Mouse (Mus musculus): Measurements from ENCODE around the gene Ppox. TPM values are rescaled to one million over a fixed set of nuclear protein-coding genes. Genes with fewer than 3 reads are reported as not detected.
A peak's percentile ranks its signal among the peaks of the same experiment; 100 is the strongest.

The Ppox gene
- polyA plus RNA-seq, 1 experiment from 2014 or later = 49.5 TPM

DNA sequence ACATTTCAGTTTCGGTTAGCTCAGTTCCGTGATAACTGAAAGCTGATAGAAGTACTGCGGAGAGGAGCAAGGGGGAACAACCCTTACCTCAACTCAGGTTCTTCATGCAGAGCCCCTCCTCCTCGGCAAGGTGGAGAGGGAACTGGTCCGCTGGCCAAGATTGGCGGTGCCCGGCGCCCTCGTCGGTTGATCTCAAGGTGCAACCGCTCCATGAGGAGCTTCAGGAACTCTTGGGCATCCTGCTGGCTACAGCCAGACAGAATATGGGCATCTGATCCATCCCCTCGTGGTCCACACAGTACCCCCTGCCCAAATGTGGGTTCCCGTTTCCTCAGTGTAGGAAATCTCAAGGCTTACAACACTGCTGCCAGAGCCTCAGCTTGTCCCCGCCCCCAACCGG, 3.5 kb upstream of the Ppox start:
- WGBS = 94% methylated on average over 15 of the region's 15 CpGs
- no peaks in the 10 kb centered on the region for H3K9me3 ChIP-seq
- no peak overlapping the region for H3K4me2 ChIP-seq
- no peak overlapping the region for H3K4me3 ChIP-seq
- H3K27me3 ChIP-seq = no peaks in the 10 kb centered on the region
- H3K4me1 ChIP-seq = peaks cover 52% of the 10 kb centered on the region
- H3K9ac ChIP-seq = no peak overlapping the region
- ATAC-seq (ENCODE audit: insufficient number of reproducible peaks, low FRiP score, low TSS enrichment, low read depth) = no peak
- peaks cover 54% of the 10 kb centered on the region for H3K36me3 ChIP-seq
- no peak overlapping the region for H3K27ac ChIP-seq

DNA sequence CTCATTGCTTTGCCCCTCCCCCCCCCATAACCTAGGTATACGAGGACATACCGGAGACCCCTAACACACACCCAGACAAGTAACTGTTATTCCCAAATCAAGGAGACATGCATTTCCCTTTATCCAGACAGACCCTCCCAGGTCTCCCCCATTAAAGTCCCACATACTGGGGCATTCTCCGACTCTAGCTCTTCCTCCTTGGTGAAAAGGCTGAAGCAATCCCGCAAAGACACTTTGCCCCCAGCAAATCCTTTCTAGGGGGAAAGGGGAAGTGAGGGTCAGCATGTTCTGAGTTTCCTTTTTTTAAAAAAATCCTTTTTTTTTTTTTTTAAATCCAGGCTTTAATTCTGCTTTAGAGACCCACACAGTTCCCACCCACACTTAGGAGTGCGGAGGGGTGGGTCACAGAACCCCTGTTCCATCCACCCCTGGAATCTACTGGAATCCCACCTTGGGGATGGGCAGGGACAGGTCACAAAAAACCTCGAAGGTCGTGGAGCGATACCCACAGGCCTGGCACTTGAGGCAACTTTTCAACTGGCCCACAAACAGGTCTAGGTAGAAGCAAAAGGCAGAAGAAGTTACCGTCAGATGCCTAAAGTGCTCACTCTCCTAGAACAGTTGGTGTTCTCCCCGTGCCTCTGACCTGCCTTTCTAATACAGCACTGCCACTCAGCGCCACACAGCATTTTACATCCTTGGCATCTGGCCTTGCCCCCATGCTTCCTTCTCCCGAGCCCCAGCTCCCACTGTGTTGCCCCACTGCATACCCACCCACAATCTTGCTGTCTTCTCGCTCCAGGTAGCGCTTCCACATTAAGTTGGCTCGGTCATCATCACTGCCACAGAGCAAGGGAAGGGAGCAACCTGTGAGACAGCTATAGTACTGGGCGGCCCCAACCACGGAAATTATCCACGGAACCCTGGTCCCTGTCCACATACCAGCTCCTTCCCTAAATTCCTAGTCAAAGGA, 2.5 kb upstream of the Ppox start:
- Histone ChIP-seq H3K27ac (no peak overlapping the region), H3K4me3 (no peak overlapping the region), H3K9ac (no peak overlapping the region), H3K4me2 (no peak overlapping the region), H3K27me3 (no peaks in the 10 kb centered on the region), H3K36me3 (peaks cover 51% of the 10 kb centered on the region), H3K9me3 (no peaks in the 10 kb centered on the region), H3K4me1 (peaks cover 52% of the 10 kb centered on the region)
- no peak for ATAC-seq (ENCODE audit: insufficient number of reproducible peaks, low FRiP score, low TSS enrichment, low read depth)
- WGBS = 87% methylated on average over 18 of the region's 18 CpGs

DNA sequence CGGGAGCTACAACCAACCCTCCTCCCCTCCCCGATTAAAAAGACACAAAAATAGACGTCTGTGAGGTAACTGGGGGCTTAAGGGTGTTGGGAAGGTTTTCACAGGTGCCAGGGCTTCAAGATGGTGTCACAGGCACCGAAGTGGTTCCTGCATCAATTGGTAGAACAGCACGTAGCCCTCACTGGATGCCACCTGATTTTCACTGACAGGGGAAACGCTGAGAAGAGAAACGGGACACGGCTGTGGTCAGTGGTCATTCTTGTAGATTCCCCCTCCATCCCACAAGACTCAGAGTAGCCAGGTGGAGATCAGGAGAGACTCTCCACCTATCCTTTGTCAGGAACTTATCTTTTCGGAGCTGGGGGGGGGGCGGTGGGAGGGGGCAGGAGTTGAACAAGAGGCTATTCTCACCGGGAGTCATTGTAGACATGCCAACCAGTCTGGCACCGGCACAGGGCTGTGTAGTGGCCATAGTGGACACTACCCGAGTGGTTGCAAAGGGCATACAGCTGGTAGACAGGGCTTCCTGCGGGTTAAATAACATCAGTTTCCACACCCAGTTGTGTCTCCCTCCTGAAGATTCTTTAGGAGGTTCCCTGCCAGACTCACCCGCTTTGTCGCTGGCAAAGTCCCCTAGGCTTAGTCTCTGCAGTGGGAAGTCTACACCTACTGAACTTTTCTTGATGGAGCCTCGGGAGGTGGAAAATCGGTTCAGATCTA, 1.3 kb upstream of the Ppox start:
- 78% methylated on average over 18 of the region's 18 CpGs for WGBS
- ATAC-seq (ENCODE audit: insufficient number of reproducible peaks, low FRiP score, low TSS enrichment, low read depth) = no peak
- H3K9ac ChIP-seq = no peak overlapping the region
- H3K4me2 ChIP-seq = peak overlapping the region; percentile 77
- H3K9me3 ChIP-seq = no peaks in the 10 kb centered on the region
- H3K4me1 ChIP-seq = peaks cover 45% of the 10 kb centered on the region
- H3K4me3 ChIP-seq = no peak overlapping the region
- no peaks in the 10 kb centered on the region for H3K27me3 ChIP-seq
- peak overlapping the region; percentile 91; the same call in 1 of the 2 replicates for H3K27ac ChIP-seq
- H3K36me3 ChIP-seq = peaks cover 62% of the 10 kb centered on the region

DNA sequence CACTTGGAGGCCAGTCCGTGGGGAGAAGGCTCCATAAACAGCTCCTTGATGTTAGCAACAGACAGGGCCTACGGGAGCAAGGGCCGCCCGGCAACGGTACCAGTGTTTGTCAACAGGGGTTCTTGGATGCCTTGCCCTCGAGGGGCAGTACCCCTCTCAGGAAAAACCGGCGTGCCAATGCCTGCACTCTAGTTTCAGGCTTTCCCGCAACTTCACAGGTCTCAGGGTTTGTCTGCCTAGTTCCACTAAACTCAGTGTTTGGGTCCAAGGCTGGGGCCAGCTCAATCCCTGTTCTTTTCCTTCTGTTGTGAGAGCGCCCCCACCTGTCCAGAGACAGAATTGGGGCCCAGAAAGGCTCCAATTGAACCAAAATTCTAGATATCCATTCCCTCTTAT, 540 bp upstream of the Ppox start:
- H3K4me1 ChIP-seq = peaks cover 38% of the 10 kb centered on the region
- peak; percentile 44 for ATAC-seq (ENCODE audit: insufficient number of reproducible peaks, low FRiP score, low TSS enrichment, low read depth)
- peak overlapping the region; percentile 77 for H3K4me2 ChIP-seq
- peak overlapping the region; percentile 70 for H3K4me3 ChIP-seq
- no peaks in the 10 kb centered on the region for H3K9me3 ChIP-seq
- peak overlapping the region; percentile 91 for H3K27ac ChIP-seq
- 0% methylated on average over 10 of the region's 10 CpGs for WGBS
- H3K27me3 ChIP-seq = no peaks in the 10 kb centered on the region
- peak overlapping the region; percentile 47; the same call in 1 of the 2 replicates for H3K9ac ChIP-seq
- peaks cover 66% of the 10 kb centered on the region for H3K36me3 ChIP-seq

DNA sequence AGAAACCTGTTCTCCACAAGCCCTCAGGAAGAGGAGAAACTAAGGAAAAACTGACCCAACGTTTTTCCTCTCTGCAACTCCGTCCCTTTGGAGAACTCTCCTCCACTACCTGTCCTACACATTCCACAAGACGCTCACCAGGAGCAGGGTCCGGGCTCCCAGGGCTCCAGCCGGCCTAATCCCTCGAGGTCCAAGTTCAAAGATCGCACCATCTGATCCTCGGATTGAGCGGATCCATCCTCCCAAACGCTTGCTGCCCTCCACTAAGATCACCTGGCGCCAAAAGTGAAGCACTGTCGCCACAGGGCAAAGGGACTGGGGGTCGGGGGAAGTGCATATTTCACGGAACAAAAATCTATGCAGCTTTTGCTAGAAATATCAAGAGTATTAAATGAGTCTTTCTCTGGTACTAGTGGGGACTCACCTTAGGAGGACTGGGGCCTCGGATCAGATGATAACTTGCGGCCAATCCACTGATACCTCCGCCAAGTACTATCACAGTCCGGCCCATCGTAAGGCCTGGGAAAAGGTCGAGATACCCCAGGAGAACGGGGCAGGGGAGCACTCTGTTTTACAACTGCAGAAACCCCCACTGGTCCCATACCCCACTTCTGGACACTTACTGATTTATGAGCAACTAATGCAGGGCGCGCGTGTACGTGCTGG, 603 bp downstream of the Ppox start:
- Histone ChIP-seq H3K36me3 (peaks cover 67% of the 10 kb centered on the region), H3K27me3 (no peaks in the 10 kb centered on the region), H3K9me3 (no peaks in the 10 kb centered on the region), H3K27ac (peak overlapping the region; percentile 77), H3K4me2 (peak overlapping the region; percentile 84), H3K4me1 (peaks cover 27% of the 10 kb centered on the region), H3K4me3 (peak overlapping the region; percentile 70), H3K9ac (peak overlapping the region; percentile 69)
- under 1% methylated on average over 25 of the region's 25 CpGs for WGBS
- peak; percentile 11; the same call in 1 of the 2 replicates for ATAC-seq (ENCODE audit: insufficient number of reproducible peaks, low FRiP score, low TSS enrichment, low read depth)

DNA sequence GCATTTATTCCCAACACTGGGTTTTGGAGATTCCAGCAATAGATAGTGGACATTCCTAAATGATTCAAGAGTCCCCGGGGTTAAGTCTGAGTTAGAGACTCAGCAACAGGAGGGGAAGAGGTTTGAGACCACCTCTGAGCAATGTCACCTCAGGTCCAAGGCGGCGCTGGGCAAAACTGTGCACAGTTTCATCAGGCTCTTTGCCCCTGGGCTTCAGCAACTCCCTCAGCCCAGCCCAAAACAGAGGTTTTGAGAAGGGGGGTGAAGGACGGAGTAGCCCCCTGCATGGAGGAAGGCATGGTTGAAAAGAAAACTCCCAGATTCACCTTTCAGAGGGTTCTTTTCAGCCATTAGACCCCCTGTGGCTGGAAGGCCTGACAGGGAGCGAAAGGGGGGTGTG, 1.3 kb downstream of the Ppox start:
- H3K27me3 ChIP-seq = no peaks in the 10 kb centered on the region
- H3K9me3 ChIP-seq = no peaks in the 10 kb centered on the region
- WGBS = 60% methylated on average over 5 of the region's 5 CpGs

DNA sequence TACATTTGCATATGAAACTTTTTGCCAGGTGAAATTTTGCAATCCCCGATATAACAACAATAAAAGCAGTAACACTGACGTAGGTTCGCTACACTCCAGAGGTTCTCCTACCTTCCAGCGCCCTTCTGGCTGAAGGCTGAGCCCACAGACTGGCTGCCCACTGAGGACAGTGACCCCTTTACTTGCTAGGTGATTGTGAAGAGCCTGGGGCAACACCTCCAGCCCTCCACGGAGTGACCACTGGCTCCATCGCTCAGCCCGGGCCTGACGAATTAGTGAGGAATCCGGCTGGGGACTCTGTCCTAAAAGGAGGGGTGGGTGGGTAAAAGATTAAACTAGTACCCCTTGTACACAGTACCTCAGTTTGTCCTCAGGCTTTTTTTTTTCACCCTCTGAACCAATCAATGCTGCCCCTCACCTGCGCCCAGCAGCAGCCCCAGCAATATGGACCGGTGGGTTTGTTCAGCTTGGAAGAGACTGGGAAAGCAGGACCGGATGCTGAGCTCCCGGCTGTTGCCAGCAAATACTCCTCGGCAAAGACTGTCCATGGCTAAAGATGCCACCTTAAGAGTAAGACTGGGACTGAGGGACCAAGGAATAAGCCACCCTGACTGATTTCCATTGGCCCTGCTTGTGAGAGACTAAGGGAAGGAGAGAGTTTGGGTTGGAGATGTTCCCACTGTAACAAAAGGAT, 1.8 kb downstream of the Ppox start:
- H3K4me1 ChIP-seq = peaks cover 19% of the 10 kb centered on the region
- H3K27me3 ChIP-seq = no peaks in the 10 kb centered on the region

More for the DNA sequence above, 1.3 kb downstream of the Ppox start:
- Histone ChIP-seq H3K4me1 (peaks cover 22% of the 10 kb centered on the region), H3K27ac (no peak overlapping the region), H3K36me3 (peaks cover 67% of the 10 kb centered on the region), H3K4me3 (peak overlapping the region; percentile 70), H3K9ac (peak overlapping the region; percentile 69), H3K4me2 (peak overlapping the region; percentile 84)
- ATAC-seq (ENCODE audit: insufficient number of reproducible peaks, low FRiP score, low TSS enrichment, low read depth) = no peak

DNA sequence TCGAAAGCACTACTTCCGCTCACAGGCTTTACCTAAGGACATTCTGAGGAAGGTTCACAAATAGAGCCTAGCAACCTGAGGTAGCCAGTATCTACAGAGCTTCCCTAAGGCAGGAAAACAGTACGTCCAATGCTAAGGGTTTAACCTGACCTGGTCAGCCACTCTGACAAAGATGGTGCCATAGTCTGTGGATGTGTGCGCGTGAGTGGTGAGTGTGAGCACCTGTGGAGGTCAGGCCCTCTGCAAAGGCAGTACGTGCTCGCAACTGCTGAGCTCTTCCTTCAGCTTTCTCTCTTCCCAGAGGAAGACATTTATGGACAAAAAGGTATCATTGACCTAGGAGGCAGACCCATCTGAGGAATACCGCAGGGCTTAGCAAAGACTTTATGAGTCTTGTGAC, 2.5 kb downstream of the Ppox start:
- Histone ChIP-seq H3K4me2 (no peak overlapping the region), H3K9ac (no peak overlapping the region), H3K9me3 (no peaks in the 10 kb centered on the region), H3K27ac (no peak overlapping the region), H3K36me3 (peaks cover 67% of the 10 kb centered on the region), H3K27me3 (no peaks in the 10 kb centered on the region), H3K4me3 (no peak overlapping the region), H3K4me1 (peaks cover 15% of the 10 kb centered on the region)
- no peak for ATAC-seq (ENCODE audit: insufficient number of reproducible peaks, low FRiP score, low TSS enrichment, low read depth)
- WGBS = 95% methylated on average over 8 of the region's 8 CpGs

More for the DNA sequence above, 1.8 kb downstream of the Ppox start:
- Histone ChIP-seq H3K27ac (no peak overlapping the region), H3K9ac (no peak overlapping the region), H3K9me3 (no peaks in the 10 kb centered on the region), H3K4me3 (peak overlapping the region; percentile 70; the same call in 1 of the 2 replicates), H3K4me2 (no peak overlapping the region), H3K36me3 (peaks cover 67% of the 10 kb centered on the region)
- WGBS = 85% methylated on average over 14 of the region's 14 CpGs
- ATAC-seq (ENCODE audit: insufficient number of reproducible peaks, low FRiP score, low TSS enrichment, low read depth) = no peak

DNA sequence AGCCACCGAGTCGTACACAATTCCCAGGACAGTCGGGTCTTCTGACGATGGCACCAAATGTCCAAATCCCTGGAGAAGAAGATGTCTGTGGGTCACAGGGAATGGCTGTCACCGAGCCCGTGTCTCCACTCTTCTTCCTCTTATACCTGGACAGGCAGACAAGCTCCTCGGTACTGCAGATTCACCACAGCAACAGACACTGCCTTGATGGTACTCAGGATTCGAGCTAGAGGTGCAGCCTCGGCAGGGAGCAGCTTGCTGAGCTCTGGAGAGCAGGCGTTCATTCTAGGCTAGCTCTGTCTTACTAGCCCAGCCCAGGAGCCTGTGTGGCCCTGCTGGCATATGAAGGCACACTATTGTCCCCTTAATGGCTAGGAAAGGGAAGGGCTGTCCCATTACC, 3.2 kb downstream of the Ppox start:
- H3K4me3 ChIP-seq = no peak overlapping the region
- peaks cover 66% of the 10 kb centered on the region for H3K36me3 ChIP-seq
- no peaks in the 10 kb centered on the region for H3K27me3 ChIP-seq
- ATAC-seq (ENCODE audit: insufficient number of reproducible peaks, low FRiP score, low TSS enrichment, low read depth) = no peak
- H3K27ac ChIP-seq = no peak overlapping the region
- WGBS = 85% methylated on average over 10 of the region's 10 CpGs
- no peak overlapping the region for H3K4me2 ChIP-seq
- no peaks in the 10 kb centered on the region for H3K9me3 ChIP-seq
- H3K9ac ChIP-seq = no peak overlapping the region
- peaks cover 15% of the 10 kb centered on the region for H3K4me1 ChIP-seq

DNA sequence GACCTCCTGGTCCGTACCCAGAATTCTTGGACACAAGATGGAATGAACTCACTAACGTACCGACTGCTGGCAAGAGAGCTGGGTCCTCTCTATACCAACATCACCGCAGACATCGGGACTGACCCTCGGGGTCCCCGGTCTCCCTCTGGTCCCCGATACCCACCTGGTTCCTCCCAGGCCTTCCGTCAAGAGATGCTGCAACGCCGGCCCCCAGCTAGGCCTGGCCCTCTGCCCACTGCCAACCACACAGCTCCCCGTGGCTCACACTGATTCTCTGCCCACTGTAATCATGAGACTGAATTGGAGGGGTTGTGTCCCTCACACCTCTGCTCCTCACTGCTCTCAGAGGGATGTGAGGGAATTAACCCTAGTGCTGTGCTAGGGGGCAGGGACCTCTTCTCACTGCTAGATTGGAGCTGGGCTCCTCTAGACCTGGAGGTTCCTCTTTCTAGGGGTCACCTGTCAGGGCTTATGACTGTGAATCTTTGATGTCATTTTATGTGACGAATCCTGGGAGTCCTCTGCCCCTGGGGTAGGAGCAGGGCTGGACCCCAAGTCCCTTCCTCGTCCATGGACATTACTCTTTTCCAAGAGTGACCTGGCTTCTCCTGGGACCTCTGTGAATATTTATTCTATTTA, 4.8 kb downstream of the Ppox start:
- no peaks in the 10 kb centered on the region for H3K9me3 ChIP-seq
- no peak overlapping the region for H3K4me2 ChIP-seq
- no peak for ATAC-seq (ENCODE audit: insufficient number of reproducible peaks, low FRiP score, low TSS enrichment, low read depth)
- no peak overlapping the region for H3K27ac ChIP-seq
- H3K4me3 ChIP-seq = no peak overlapping the region
- peaks cover 18% of the 10 kb centered on the region for H3K4me1 ChIP-seq
- H3K27me3 ChIP-seq = no peaks in the 10 kb centered on the region
- 84% methylated on average over 14 of the region's 14 CpGs for WGBS
- H3K36me3 ChIP-seq = peaks cover 69% of the 10 kb centered on the region
- H3K9ac ChIP-seq = no peak overlapping the region

Data from limb, embryonic 15.5 days (tissue).